Mouse (Mus musculus): ENCODE measurements around the gene Art1.

GRCm38 (mm10) chr7:102113151-102113729 is 11.7 kb downstream of the Art1 start:
- TF ChIP-seq CTCF (IDR thresholded peaks at IDR 0.05; ENCODE audit: extremely low read depth, insufficient read depth, low read length) (no peak), POLR2A (IDR thresholded peaks at IDR 0.05; ENCODE audit: extremely low read depth, insufficient read depth, low read length) (no peak)
